Mouse (Mus musculus): ENCODE measurements around the gene Cttnbp2. TPM values are rescaled to one million over a fixed set of nuclear protein-coding genes. Genes with fewer than 3 reads are reported as not detected.

Gene Cttnbp2
- polyA plus RNA-seq, 1 experiment from 2014 or later, result 4.5 TPM

DNA sequence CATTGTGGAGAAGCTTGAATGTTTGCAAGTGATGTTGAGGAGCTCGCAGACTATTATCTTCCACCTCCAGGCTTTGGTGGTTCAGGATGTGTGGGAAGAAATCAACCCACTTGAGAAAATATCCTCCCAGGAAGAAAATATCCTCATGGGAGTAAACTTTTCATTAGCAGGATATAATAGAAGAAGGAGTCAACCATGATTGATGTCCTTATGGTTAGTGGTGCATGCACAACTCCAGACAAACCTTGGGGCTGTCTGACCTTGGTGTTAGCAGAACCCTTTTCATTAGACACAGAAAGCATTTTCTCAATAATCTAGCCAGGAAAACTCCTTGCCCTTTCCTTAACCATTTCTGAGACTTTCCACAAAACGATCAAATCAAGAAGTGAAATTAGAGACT, 170.4 kb downstream of the Cttnbp2 start:
- no peak overlapping the region for H3K4me2 ChIP-seq
- H3K9ac ChIP-seq (ENCODE audit: low read depth, low read length), result no peak overlapping the region
- 75% methylated on average over 2 of the region's 2 CpGs for WGBS
- no peaks in the 10 kb centered on the region for H3K4me1 ChIP-seq (replicated peaks; ENCODE audit: control insufficient read depth, insufficient read depth, low read length)
- no peak overlapping the region for H3K27ac ChIP-seq (ENCODE audit: low read depth, low read length)
- H3K27me3 ChIP-seq (replicated peaks; ENCODE audit: control insufficient read depth, insufficient read depth, low read length), result no peaks in the 10 kb centered on the region
- no peak overlapping the region for H3K4me3 ChIP-seq (ENCODE audit: low read depth, low read length)
- ATAC-seq (replicated peaks; ENCODE audit: low FRiP score) (no peak), DNase-seq (ENCODE audit: low spot score) (no peak)
- no peaks in the 10 kb centered on the region for H3K9me3 ChIP-seq (ENCODE audit: control insufficient read depth, low read length)
- no peaks in the 10 kb centered on the region for H3K36me3 ChIP-seq (ENCODE audit: control insufficient read depth, insufficient read depth, low read length)

DNA sequence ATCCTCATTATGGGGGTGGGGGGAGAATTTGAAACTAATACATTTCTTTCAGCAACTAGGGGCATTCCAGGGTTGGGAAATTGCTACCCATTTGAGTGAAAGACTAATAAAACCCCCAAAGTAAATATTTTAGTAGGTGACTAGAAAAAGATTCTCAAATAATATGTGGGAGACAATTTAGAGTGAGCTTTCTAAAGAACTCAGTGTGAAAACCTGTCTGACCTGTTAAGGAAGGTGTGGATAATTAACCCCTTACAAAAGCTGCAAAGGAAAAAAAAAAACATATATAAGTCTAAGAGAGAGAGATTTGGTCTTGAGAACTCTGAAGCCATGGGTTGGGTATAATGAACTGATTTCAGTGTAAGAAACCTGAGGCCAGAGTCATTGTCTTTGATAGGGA, 176.3 kb downstream of the Cttnbp2 start:
- Histone ChIP-seq H3K4me2 (no peak overlapping the region), H3K27ac (ENCODE audit: low read depth, low read length) (no peak overlapping the region), H3K27me3 (replicated peaks; ENCODE audit: control insufficient read depth, insufficient read depth, low read length) (no peaks in the 10 kb centered on the region), H3K4me3 (ENCODE audit: low read depth, low read length) (no peak overlapping the region), H3K9ac (ENCODE audit: low read depth, low read length) (no peak overlapping the region), H3K36me3 (ENCODE audit: control insufficient read depth, insufficient read depth, low read length) (no peaks in the 10 kb centered on the region), H3K9me3 (ENCODE audit: control insufficient read depth, low read length) (no peaks in the 10 kb centered on the region), H3K4me1 (replicated peaks; ENCODE audit: control insufficient read depth, insufficient read depth, low read length) (no peaks in the 10 kb centered on the region)
- no peak for DNase-seq (ENCODE audit: low spot score)
- ATAC-seq (replicated peaks; ENCODE audit: low FRiP score), result no peak

DNA sequence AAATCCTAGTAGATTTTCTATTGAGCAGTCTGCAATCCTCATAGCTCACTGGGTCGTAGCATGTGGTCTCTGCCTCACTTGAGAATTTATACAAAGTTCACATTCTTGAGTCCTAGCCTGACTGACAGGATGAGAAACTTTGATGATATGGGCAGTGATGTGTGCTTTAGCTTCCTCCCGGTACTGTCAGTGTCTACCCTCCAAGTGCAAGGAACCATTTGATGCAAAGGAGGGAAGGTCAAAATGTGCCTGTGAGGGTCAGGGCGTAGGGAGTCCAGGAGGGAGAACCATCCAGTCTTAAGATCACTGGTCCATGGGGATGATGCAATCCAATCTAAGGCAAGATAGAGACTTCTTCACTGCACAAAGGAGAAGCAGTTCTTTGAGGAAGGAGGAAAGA, 179.2 kb downstream of the Cttnbp2 start:
- no peaks in the 10 kb centered on the region for H3K9me3 ChIP-seq (ENCODE audit: control insufficient read depth, low read length)
- DNase-seq (ENCODE audit: low spot score) (no peak), ATAC-seq (replicated peaks; ENCODE audit: low FRiP score) (no peak)
- no peaks in the 10 kb centered on the region for H3K27me3 ChIP-seq (replicated peaks; ENCODE audit: control insufficient read depth, insufficient read depth, low read length)
- 77% methylated on average over 3 of the region's 3 CpGs for WGBS
- no peak overlapping the region for H3K4me2 ChIP-seq
- no peak overlapping the region for H3K27ac ChIP-seq (ENCODE audit: low read depth, low read length)
- no peak overlapping the region for H3K9ac ChIP-seq (ENCODE audit: low read depth, low read length)
- H3K4me3 ChIP-seq (ENCODE audit: low read depth, low read length), result no peak overlapping the region
- H3K4me1 ChIP-seq (replicated peaks; ENCODE audit: control insufficient read depth, insufficient read depth, low read length), result no peaks in the 10 kb centered on the region
- H3K36me3 ChIP-seq (ENCODE audit: control insufficient read depth, insufficient read depth, low read length), result no peaks in the 10 kb centered on the region

DNA sequence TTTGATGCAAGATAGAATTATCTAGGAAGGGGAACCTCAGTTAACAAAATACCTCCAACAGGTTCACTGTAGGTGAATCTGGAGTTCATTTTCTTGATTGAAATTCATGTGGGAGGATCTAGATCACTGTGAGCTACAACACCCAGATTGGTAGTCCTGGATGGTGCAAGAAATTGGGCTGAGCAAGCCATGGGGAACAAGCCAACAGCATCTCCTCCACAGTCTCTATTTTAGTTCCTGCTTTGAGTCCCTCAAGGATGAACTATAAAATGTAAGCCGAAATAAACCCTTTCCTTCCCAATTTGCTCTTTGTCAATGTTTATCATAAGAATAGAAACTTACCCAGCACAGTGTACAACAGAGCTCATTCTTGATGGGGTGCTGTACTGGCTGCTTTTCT, 191.7 kb downstream of the Cttnbp2 start:
- no peaks in the 10 kb centered on the region for H3K4me1 ChIP-seq (replicated peaks; ENCODE audit: control insufficient read depth, insufficient read depth, low read length)
- no peak overlapping the region for H3K27ac ChIP-seq (ENCODE audit: low read depth, low read length)
- no peak overlapping the region for H3K4me2 ChIP-seq
- no peaks in the 10 kb centered on the region for H3K27me3 ChIP-seq (replicated peaks; ENCODE audit: control insufficient read depth, insufficient read depth, low read length)
- H3K36me3 ChIP-seq (ENCODE audit: control insufficient read depth, insufficient read depth, low read length), result no peaks in the 10 kb centered on the region
- WGBS, result 83% methylated on average over 1 of the region's 1 CpGs
- H3K9ac ChIP-seq (ENCODE audit: low read depth, low read length), result no peak overlapping the region
- ATAC-seq (replicated peaks; ENCODE audit: low FRiP score) (no peak), DNase-seq (ENCODE audit: low spot score) (no peak)
- no peak overlapping the region for H3K4me3 ChIP-seq (ENCODE audit: low read depth, low read length)
- no peaks in the 10 kb centered on the region for H3K9me3 ChIP-seq (ENCODE audit: control insufficient read depth, low read length)

Small RNA genes within 50 kb of the gene (microRNA-seq; reads per million reads assigned to microRNA genes)
- not detected for gene Gm26233 (ENCODE audit: borderline number of aligned reads)

Measured in liver, embryonic 11.5 days (tissue).